Mouse (Mus musculus): Measurements from ENCODE around the gene Rhox4f. TPM values are rescaled to one million over a fixed set of nuclear protein-coding genes. Genes with fewer than 3 reads are reported as not detected.

Rhox4f gene
- polyA plus RNA-seq, 1 experiment from 2014 or later, result not detected

Other genes with a start within 250 kb of the Rhox4f start
- not detected in 2 replicates for gene Rhox3a2, start 227.7 kb downstream of the Rhox4f start, polyA plus RNA-seq (2014; fragmentation: Nextera tagmentation; extraction: Ambion mirVana)
- gene Rhox4a2, start 216.9 kb downstream of the Rhox4f start, polyA plus RNA-seq (2014; fragmentation: Nextera tagmentation; extraction: Ambion mirVana), result 1.1 and 1.2 TPM in 2 replicates
- gene Rhox2b, start 195.6 kb downstream of the Rhox4f start, polyA plus RNA-seq (2014; fragmentation: Nextera tagmentation; extraction: Ambion mirVana), result 0.57 TPM in 1 of 2 replicates, not detected in the other
- gene Rhox4b, start 175.2 kb downstream of the Rhox4f start, polyA plus RNA-seq (2014; fragmentation: Nextera tagmentation; extraction: Ambion mirVana), result not detected in 2 replicates
- gene Rhox2c, start 154.0 kb downstream of the Rhox4f start, polyA plus RNA-seq (2014; fragmentation: Nextera tagmentation; extraction: Ambion mirVana), result 0.49 and 1.0 TPM in 2 replicates
- not detected in 2 replicates for gene Rhox3c, start 149.1 kb downstream of the Rhox4f start, polyA plus RNA-seq (2014; fragmentation: Nextera tagmentation; extraction: Ambion mirVana)
- gene Rhox4c, start 127.4 kb downstream of the Rhox4f start, polyA plus RNA-seq (2014; fragmentation: Nextera tagmentation; extraction: Ambion mirVana), result not detected in 2 replicates
- not detected in 2 replicates for gene Rhox2d, start 114.3 kb downstream of the Rhox4f start, polyA plus RNA-seq (2014; fragmentation: Nextera tagmentation; extraction: Ambion mirVana)
- gene Rhox4d, start 93.3 kb downstream of the Rhox4f start, polyA plus RNA-seq (2014; fragmentation: Nextera tagmentation; extraction: Ambion mirVana), result not detected in 2 replicates
- not detected in 2 replicates for gene Rhox2e, start 77.3 kb downstream of the Rhox4f start, polyA plus RNA-seq (2014; fragmentation: Nextera tagmentation; extraction: Ambion mirVana)
- not detected in 2 replicates for gene Rhox3e, start 65.7 kb downstream of the Rhox4f start, polyA plus RNA-seq (2014; fragmentation: Nextera tagmentation; extraction: Ambion mirVana)
- gene Rhox4e, start 50.3 kb downstream of the Rhox4f start, polyA plus RNA-seq (2014; fragmentation: Nextera tagmentation; extraction: Ambion mirVana), result not detected in 2 replicates
- not detected in 2 replicates for gene Rhox2f, start 36.3 kb downstream of the Rhox4f start, polyA plus RNA-seq (2014; fragmentation: Nextera tagmentation; extraction: Ambion mirVana)
- not detected in 2 replicates for gene Rhox3f, start 26.7 kb downstream of the Rhox4f start, polyA plus RNA-seq (2014; fragmentation: Nextera tagmentation; extraction: Ambion mirVana)
- gene Rhox3g, start 20.9 kb upstream of the Rhox4f start, polyA plus RNA-seq (2014; fragmentation: Nextera tagmentation; extraction: Ambion mirVana), result not detected in 2 replicates
- not detected in 2 replicates for gene Rhox2g, start 35.8 kb upstream of the Rhox4f start, polyA plus RNA-seq (2014; fragmentation: Nextera tagmentation; extraction: Ambion mirVana)
- gene Rhox4g, start 43.6 kb upstream of the Rhox4f start, polyA plus RNA-seq (2014; fragmentation: Nextera tagmentation; extraction: Ambion mirVana), result not detected in 2 replicates
- gene Rhox3h, start 61.1 kb upstream of the Rhox4f start, polyA plus RNA-seq (2014; fragmentation: Nextera tagmentation; extraction: Ambion mirVana), result not detected in 2 replicates
- gene Rhox2h, start 65.6 kb upstream of the Rhox4f start, polyA plus RNA-seq (2014; fragmentation: Nextera tagmentation; extraction: Ambion mirVana), result not detected in 2 replicates
- gene Rhox5, start 197.1 kb upstream of the Rhox4f start, polyA plus RNA-seq (2014; fragmentation: Nextera tagmentation; extraction: Ambion mirVana), result 0.53 and 1.1 TPM in 2 replicates
- gene Rhox6, start 219.2 kb upstream of the Rhox4f start, polyA plus RNA-seq (2014; fragmentation: Nextera tagmentation; extraction: Ambion mirVana), result not detected in 2 replicates
- not detected in 2 replicates for gene Rhox7a, start 224.0 kb upstream of the Rhox4f start, polyA plus RNA-seq (2014; fragmentation: Nextera tagmentation; extraction: Ambion mirVana)